Mouse (Mus musculus): ENCODE measurements around the gene Me1. TPM values are rescaled to one million over a fixed set of nuclear protein-coding genes. Genes with fewer than 3 reads are reported as not detected.

Gene Me1
- polyA plus RNA-seq, 1 experiment: 33.6 TPM

- Histone ChIP-seq H3K79me2 (ENCODE audit: control insufficient read depth, insufficient read depth) (peaks cover 44% of the 10 kb centered on the region), H3ac (ENCODE audit: control insufficient read depth, insufficient read length) (no peak overlapping the region), H3K36me3 (ENCODE audit: control insufficient read depth, insufficient read depth) (no peaks in the 10 kb centered on the region), H3K4me3 (no peak overlapping the region), H3K27me3 (ENCODE audit: control insufficient read depth, insufficient read depth, insufficient read length) (no peaks in the 10 kb centered on the region), H3K4me2 (ENCODE audit: low read depth) (peak overlapping the region; percentile 30)
- TF ChIP-seq CEBPB (IDR thresholded peaks at IDR 0.05; ENCODE audit: insufficient read depth, poor library complexity, severe bottlenecking) (no peak), REST (IDR thresholded peaks at IDR 0.05; ENCODE audit: insufficient read depth, insufficient read length) (no peak), USF1 (IDR thresholded peaks at IDR 0.05; ENCODE audit: low read depth) (no peak), POLR2AphosphoS2 (IDR thresholded peaks at IDR 0.05; ENCODE audit: insufficient read length, low read depth) (no peak), TCF12 (IDR thresholded peaks at IDR 0.05; ENCODE audit: insufficient read depth, poor library complexity, severe bottlenecking) (no peak), TCF3 (IDR thresholded peaks at IDR 0.05; ENCODE audit: insufficient read length, low read depth) (no peak), SRF (IDR thresholded peaks at IDR 0.05; ENCODE audit: control insufficient read depth, insufficient read length, low read depth) (no peak), MYOD1 (IDR thresholded peaks at IDR 0.05; ENCODE audit: control insufficient read depth in 1 of 3, insufficient read length in 2 of 3, low read depth in 2 of 3) (no peak), MAX (IDR thresholded peaks at IDR 0.05; ENCODE audit: low read depth) (no peak), E2F4 (IDR thresholded peaks at IDR 0.05; ENCODE audit: insufficient read depth) (no peak), MYOG (IDR thresholded peaks at IDR 0.05; ENCODE audit: control insufficient read depth in 1 of 3, insufficient read depth in 1 of 3, insufficient read length in 2 of 3, low read depth in 2 of 3) (no peak), POLR2A (IDR thresholded peaks at IDR 0.05; ENCODE audit: insufficient read length, low read depth) (no peak)
These were observed 1.8 kb downstream of the Me1 start for GRCm38 (mm10) chr9:86693935-86694334.

- H3K36me3 ChIP-seq (ENCODE audit: control insufficient read depth, insufficient read depth): no peaks in the 10 kb centered on the region
- H3K79me2 ChIP-seq (ENCODE audit: control insufficient read depth, insufficient read depth): peaks cover 53% of the 10 kb centered on the region
- H3K4me2 ChIP-seq (ENCODE audit: low read depth): no peak overlapping the region
- TF ChIP-seq SRF (IDR thresholded peaks at IDR 0.05; ENCODE audit: control insufficient read depth, insufficient read length, low read depth): no peak
- no peak for TF ChIP-seq TCF12 (IDR thresholded peaks at IDR 0.05; ENCODE audit: insufficient read depth, poor library complexity, severe bottlenecking)
- no peak for TF ChIP-seq POLR2AphosphoS2 (IDR thresholded peaks at IDR 0.05; ENCODE audit: insufficient read length, low read depth)
- no peak for TF ChIP-seq POLR2A (IDR thresholded peaks at IDR 0.05; ENCODE audit: insufficient read length, low read depth)
- no peak for TF ChIP-seq CEBPB (IDR thresholded peaks at IDR 0.05; ENCODE audit: insufficient read depth, poor library complexity, severe bottlenecking)
- TF ChIP-seq E2F4 (IDR thresholded peaks at IDR 0.05; ENCODE audit: insufficient read depth): no peak
- H3K4me3 ChIP-seq: no peak overlapping the region
- no peak overlapping the region for H3ac ChIP-seq (ENCODE audit: control insufficient read depth, insufficient read length)
- no peaks in the 10 kb centered on the region for H3K27me3 ChIP-seq (ENCODE audit: control insufficient read depth, insufficient read depth, insufficient read length)
These were observed 3.1 kb downstream of the Me1 start for GRCm38 (mm10) chr9:86692676-86693075.

GRCm38 (mm10) chr9:86692251-86692650 is 3.5 kb downstream of the Me1 start:
- H3K36me3 ChIP-seq (ENCODE audit: control insufficient read depth, insufficient read depth): no peaks in the 10 kb centered on the region
- no peak overlapping the region for H3K4me3 ChIP-seq
- TF ChIP-seq CEBPB (IDR thresholded peaks at IDR 0.05; ENCODE audit: insufficient read depth, poor library complexity, severe bottlenecking): no peak
- H3ac ChIP-seq (ENCODE audit: control insufficient read depth, insufficient read length): no peak overlapping the region
- peaks cover 53% of the 10 kb centered on the region for H3K79me2 ChIP-seq (ENCODE audit: control insufficient read depth, insufficient read depth)
- H3K4me2 ChIP-seq (ENCODE audit: low read depth): no peak overlapping the region
- no peaks in the 10 kb centered on the region for H3K27me3 ChIP-seq (ENCODE audit: control insufficient read depth, insufficient read depth, insufficient read length)

GRCm38 (mm10) chr9:86691101-86691500 is 4.7 kb downstream of the Me1 start:
- Histone ChIP-seq H3K79me2 (ENCODE audit: control insufficient read depth, insufficient read depth) (peaks cover 62% of the 10 kb centered on the region), H3K4me3 (no peak overlapping the region), H3K27me3 (ENCODE audit: control insufficient read depth, insufficient read depth, insufficient read length) (no peaks in the 10 kb centered on the region), H3K4me2 (ENCODE audit: low read depth) (no peak overlapping the region), H3ac (ENCODE audit: control insufficient read depth, insufficient read length) (no peak overlapping the region), H3K36me3 (ENCODE audit: control insufficient read depth, insufficient read depth) (no peaks in the 10 kb centered on the region)
- TF ChIP-seq E2F4 (IDR thresholded peaks at IDR 0.05; ENCODE audit: insufficient read depth) (no peak), MAX (IDR thresholded peaks at IDR 0.05; ENCODE audit: low read depth) (no peak), REST (IDR thresholded peaks at IDR 0.05; ENCODE audit: insufficient read depth, insufficient read length) (no peak), CEBPB (IDR thresholded peaks at IDR 0.05; ENCODE audit: insufficient read depth, poor library complexity, severe bottlenecking) (no peak), SRF (IDR thresholded peaks at IDR 0.05; ENCODE audit: control insufficient read depth, insufficient read length, low read depth) (no peak), POLR2A (IDR thresholded peaks at IDR 0.05; ENCODE audit: insufficient read length, low read depth) (no peak), MYOG (IDR thresholded peaks at IDR 0.05; ENCODE audit: control insufficient read depth in 1 of 3, insufficient read depth in 1 of 3, insufficient read length in 2 of 3, low read depth in 2 of 3) (no peak)

GRCm38 (mm10) chr9:86683713-86684209 is 12.0 kb downstream of the Me1 start:
- H3K36me3 ChIP-seq (ENCODE audit: control insufficient read depth, insufficient read depth): no peaks in the 10 kb centered on the region
- no peak for TF ChIP-seq MAX (IDR thresholded peaks at IDR 0.05; ENCODE audit: low read depth)
- no peak for TF ChIP-seq SRF (IDR thresholded peaks at IDR 0.05; ENCODE audit: control insufficient read depth, insufficient read length, low read depth)
- TF ChIP-seq TCF3 (IDR thresholded peaks at IDR 0.05; ENCODE audit: insufficient read length, low read depth): no peak
- TF ChIP-seq MYOD1 (IDR thresholded peaks at IDR 0.05; ENCODE audit: control insufficient read depth in 1 of 3, insufficient read length in 2 of 3, low read depth in 2 of 3): no peak
- no peak for TF ChIP-seq POLR2A (IDR thresholded peaks at IDR 0.05; ENCODE audit: insufficient read length, low read depth)
- no peak for TF ChIP-seq TCF12 (IDR thresholded peaks at IDR 0.05; ENCODE audit: insufficient read depth, poor library complexity, severe bottlenecking)
- no peak for TF ChIP-seq MYOG (IDR thresholded peaks at IDR 0.05; ENCODE audit: control insufficient read depth in 1 of 3, insufficient read depth in 1 of 3, insufficient read length in 2 of 3, low read depth in 2 of 3)
- no peak for TF ChIP-seq POLR2AphosphoS2 (IDR thresholded peaks at IDR 0.05; ENCODE audit: insufficient read length, low read depth)
- no peak for TF ChIP-seq CEBPB (IDR thresholded peaks at IDR 0.05; ENCODE audit: insufficient read depth, poor library complexity, severe bottlenecking)
- TF ChIP-seq E2F4 (IDR thresholded peaks at IDR 0.05; ENCODE audit: insufficient read depth): no peak
- no peak for TF ChIP-seq USF1 (IDR thresholded peaks at IDR 0.05; ENCODE audit: low read depth)
- TF ChIP-seq REST (IDR thresholded peaks at IDR 0.05; ENCODE audit: insufficient read depth, insufficient read length): no peak
- no peak overlapping the region for H3K4me2 ChIP-seq (ENCODE audit: low read depth)
- peaks cover 60% of the 10 kb centered on the region for H3K79me2 ChIP-seq (ENCODE audit: control insufficient read depth, insufficient read depth)
- H3K4me3 ChIP-seq: no peak overlapping the region
- no peak overlapping the region for H3ac ChIP-seq (ENCODE audit: control insufficient read depth, insufficient read length)
- no peaks in the 10 kb centered on the region for H3K27me3 ChIP-seq (ENCODE audit: control insufficient read depth, insufficient read depth, insufficient read length)

Measured in myocyte (in vitro differentiated cells).